Mouse (Mus musculus): Measurements from ENCODE around the gene Olfr895. TPM values are rescaled to one million over a fixed set of nuclear protein-coding genes. Genes with fewer than 3 reads are reported as not detected.

Olfr895 gene
- not detected in 2 replicates for polyA plus RNA-seq (2015; fragmentation: Nextera tagmentation; extraction: Ambion mirVana)

DNA sequence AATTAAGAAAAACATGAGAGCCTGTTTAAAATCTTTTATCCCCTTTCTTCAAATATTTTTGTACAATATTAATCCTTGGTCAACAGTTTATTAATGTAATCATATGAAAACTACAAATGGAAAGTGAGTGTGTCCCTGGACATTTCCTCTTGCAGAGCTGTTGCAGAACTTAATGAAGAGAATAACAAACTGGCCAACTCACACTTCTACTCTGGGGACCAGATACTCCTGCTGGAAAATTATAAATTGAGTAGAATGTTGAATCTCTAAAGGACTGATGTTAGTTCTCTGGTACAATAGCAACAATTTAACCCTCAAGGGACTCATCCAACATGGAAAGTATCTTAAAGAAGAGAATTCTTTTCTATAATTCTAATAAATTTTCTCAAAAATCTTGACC is at the start of gene Olfr895:
Olfr895 (plus strand) TSS at position 301 of the 400 bp plus-strand sequence.
- no peaks in the 10 kb centered on the region for H3K27me3 ChIP-seq
- ATAC-seq (ENCODE audit: insufficient read depth): no peak
- no peaks in the 10 kb centered on the region for H3K4me1 ChIP-seq (replicated peaks)
- H3K4me3 ChIP-seq (replicated peaks): no peak within 1 kb of the TSS
- H3K9ac ChIP-seq: no peak within 1 kb of the TSS
- H3K4me2 ChIP-seq: no peak within 1 kb of the TSS
- no peaks in the 10 kb centered on the region for H3K36me3 ChIP-seq (replicated peaks)
- no peak within 1 kb of the TSS for H3K27ac ChIP-seq (replicated peaks)
- H3K9me3 ChIP-seq (replicated peaks): no peaks in the 10 kb centered on the region

DNA sequence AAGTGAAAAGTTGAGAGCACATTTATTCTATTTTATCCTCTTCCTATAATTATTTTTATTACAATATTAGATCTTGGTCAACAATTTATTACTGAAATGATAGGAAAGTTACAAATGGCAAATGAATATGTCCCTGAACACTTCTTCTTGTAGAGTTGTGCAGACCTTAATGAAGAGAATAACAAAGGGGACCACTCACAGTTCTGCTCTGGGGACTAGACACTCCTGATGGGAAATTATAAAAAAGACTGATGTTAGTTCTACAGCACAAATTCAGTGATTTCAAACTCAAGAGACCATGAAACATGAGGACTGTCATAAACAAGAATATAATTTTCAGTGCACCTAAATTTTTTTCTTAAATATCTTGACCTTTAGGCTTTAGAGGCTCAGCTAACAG is 15.2 kb upstream of the Olfr895 start, which contains the start of gene Olfr143:
Olfr143 (plus strand) TSS at position 301 of the 400 bp plus-strand sequence.
- Histone ChIP-seq H3K4me3 (replicated peaks) (no peak within 1 kb of the TSS), H3K36me3 (replicated peaks) (no peaks in the 10 kb centered on the region), H3K9ac (no peak within 1 kb of the TSS), H3K4me1 (replicated peaks) (no peaks in the 10 kb centered on the region), H3K4me2 (no peak within 1 kb of the TSS), H3K9me3 (replicated peaks) (no peaks in the 10 kb centered on the region), H3K27ac (replicated peaks) (no peak within 1 kb of the TSS), H3K27me3 (no peaks in the 10 kb centered on the region)
- no peak for ATAC-seq (ENCODE audit: insufficient read depth)

DNA sequence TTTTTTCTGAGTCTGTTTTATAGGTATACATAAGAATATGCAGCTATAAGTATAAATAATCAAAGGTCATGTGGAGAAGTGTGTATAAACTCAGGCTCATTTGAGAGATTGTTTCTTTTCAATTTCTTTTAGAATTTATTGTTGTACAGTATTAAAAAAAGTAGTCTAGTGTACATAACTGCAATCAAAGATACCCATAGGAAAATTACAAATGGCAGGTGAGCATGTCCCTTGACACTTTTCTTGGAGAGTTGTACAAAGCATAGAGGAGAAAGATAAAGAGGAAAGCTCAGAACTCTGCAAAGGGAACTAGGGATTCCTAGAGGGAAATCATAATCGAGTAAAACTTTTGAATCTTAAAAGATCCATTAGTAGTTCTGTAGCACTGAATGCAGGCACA is 23.2 kb downstream of the Olfr895 start, which contains the start of gene Olfr896-ps1:
Olfr896-ps1 (plus strand) TSS at position 301 of the 400 bp plus-strand sequence.
- WGBS (ENCODE audit: insufficient replicate concordance): 59% methylated on average over 1 of the region's 1 CpGs
- H3K9ac ChIP-seq: no peak within 1 kb of the TSS

More for the DNA sequence above, 23.2 kb downstream of the Olfr895 start, which contains the start of gene Olfr896-ps1:
- no peaks in the 10 kb centered on the region for H3K27me3 ChIP-seq
- H3K4me1 ChIP-seq (replicated peaks): no peaks in the 10 kb centered on the region
- no peak for ATAC-seq (ENCODE audit: insufficient read depth)
- no peak within 1 kb of the TSS for H3K4me3 ChIP-seq (replicated peaks)
- H3K36me3 ChIP-seq (replicated peaks): no peaks in the 10 kb centered on the region
- H3K27ac ChIP-seq (replicated peaks): no peak within 1 kb of the TSS
- H3K9me3 ChIP-seq (replicated peaks): no peaks in the 10 kb centered on the region
- no peak within 1 kb of the TSS for H3K4me2 ChIP-seq

Other genes starting within 250 kb of the Olfr895 start
- not detected in 2 replicates for gene Olfr883, start 242.0 kb upstream of the Olfr895 start, polyA plus RNA-seq (2015; fragmentation: Nextera tagmentation; extraction: Ambion mirVana)
- not detected in 2 replicates for gene Olfr884, start 221.3 kb upstream of the Olfr895 start, polyA plus RNA-seq (2015; fragmentation: Nextera tagmentation; extraction: Ambion mirVana)
- not detected in 2 replicates for gene Olfr885, start 206.5 kb upstream of the Olfr895 start, polyA plus RNA-seq (2015; fragmentation: Nextera tagmentation; extraction: Ambion mirVana)
- gene Olfr887, start 183.8 kb upstream of the Olfr895 start, polyA plus RNA-seq (2015; fragmentation: Nextera tagmentation; extraction: Ambion mirVana): not detected in 2 replicates
- not detected in 2 replicates for gene Olfr888, start 159.7 kb upstream of the Olfr895 start, polyA plus RNA-seq (2015; fragmentation: Nextera tagmentation; extraction: Ambion mirVana)
- 0.09 and 0.13 TPM in 2 replicates for gene Olfr889, start 152.7 kb upstream of the Olfr895 start, polyA plus RNA-seq (2015; fragmentation: Nextera tagmentation; extraction: Ambion mirVana)
- not detected in 2 replicates for gene Olfr890, start 125.3 kb upstream of the Olfr895 start, polyA plus RNA-seq (2015; fragmentation: Nextera tagmentation; extraction: Ambion mirVana)
- gene Olfr891, start 87.0 kb upstream of the Olfr895 start, polyA plus RNA-seq (2015; fragmentation: Nextera tagmentation; extraction: Ambion mirVana): not detected in 2 replicates
- not detected in 2 replicates for gene Olfr893, start 59.5 kb upstream of the Olfr895 start, polyA plus RNA-seq (2015; fragmentation: Nextera tagmentation; extraction: Ambion mirVana)
- gene Olfr894, start 49.8 kb upstream of the Olfr895 start, polyA plus RNA-seq (2015; fragmentation: Nextera tagmentation; extraction: Ambion mirVana): not detected in 2 replicates
- not detected in 2 replicates for gene Olfr143, start 15.1 kb upstream of the Olfr895 start, polyA plus RNA-seq (2015; fragmentation: Nextera tagmentation; extraction: Ambion mirVana)
- gene Olfr896-ps1, start 23.3 kb downstream of the Olfr895 start, polyA plus RNA-seq (2015; fragmentation: Nextera tagmentation; extraction: Ambion mirVana): not detected in 2 replicates
- not detected in 2 replicates for gene Olfr25, start 61.2 kb downstream of the Olfr895 start, polyA plus RNA-seq (2015; fragmentation: Nextera tagmentation; extraction: Ambion mirVana)
- not detected in 2 replicates for gene Olfr898, start 80.6 kb downstream of the Olfr895 start, polyA plus RNA-seq (2015; fragmentation: Nextera tagmentation; extraction: Ambion mirVana)
- not detected in 2 replicates for gene Olfr250, start 99.0 kb downstream of the Olfr895 start, polyA plus RNA-seq (2015; fragmentation: Nextera tagmentation; extraction: Ambion mirVana)
- not detected in 2 replicates for gene Olfr251, start 109.2 kb downstream of the Olfr895 start, polyA plus RNA-seq (2015; fragmentation: Nextera tagmentation; extraction: Ambion mirVana)
- gene Olfr147, start 133.8 kb downstream of the Olfr895 start, polyA plus RNA-seq (2015; fragmentation: Nextera tagmentation; extraction: Ambion mirVana): not detected in 2 replicates
- not detected in 2 replicates for gene Olfr901, start 161.6 kb downstream of the Olfr895 start, polyA plus RNA-seq (2015; fragmentation: Nextera tagmentation; extraction: Ambion mirVana)
- gene Olfr902, start 179.8 kb downstream of the Olfr895 start, polyA plus RNA-seq (2015; fragmentation: Nextera tagmentation; extraction: Ambion mirVana): not detected in 2 replicates
- gene Olfr904, start 195.3 kb downstream of the Olfr895 start, polyA plus RNA-seq (2015; fragmentation: Nextera tagmentation; extraction: Ambion mirVana): not detected in 2 replicates
- gene Olfr905, start 203.3 kb downstream of the Olfr895 start, polyA plus RNA-seq (2015; fragmentation: Nextera tagmentation; extraction: Ambion mirVana): not detected in 2 replicates
- not detected in 2 replicates for gene Olfr906, start 219.2 kb downstream of the Olfr895 start, polyA plus RNA-seq (2015; fragmentation: Nextera tagmentation; extraction: Ambion mirVana)
- not detected in 2 replicates for gene Olfr907, start 227.9 kb downstream of the Olfr895 start, polyA plus RNA-seq (2015; fragmentation: Nextera tagmentation; extraction: Ambion mirVana)